Mouse (Mus musculus): ENCODE measurements at regions not wholly inside any gene's neighbourhood (a gene's known extent, or its start where the extent isn't known, plus 50 kb on each side); places are given as distances from the start of the nearest gene placed in this dataset.

- no peak for DNase-seq (ENCODE audit: low spot score in 2 of 2)
Observed at GRCm38 (mm10) chrX:99415701-99416100, 55.4 kb downstream of the Pja1 start.

DNA sequence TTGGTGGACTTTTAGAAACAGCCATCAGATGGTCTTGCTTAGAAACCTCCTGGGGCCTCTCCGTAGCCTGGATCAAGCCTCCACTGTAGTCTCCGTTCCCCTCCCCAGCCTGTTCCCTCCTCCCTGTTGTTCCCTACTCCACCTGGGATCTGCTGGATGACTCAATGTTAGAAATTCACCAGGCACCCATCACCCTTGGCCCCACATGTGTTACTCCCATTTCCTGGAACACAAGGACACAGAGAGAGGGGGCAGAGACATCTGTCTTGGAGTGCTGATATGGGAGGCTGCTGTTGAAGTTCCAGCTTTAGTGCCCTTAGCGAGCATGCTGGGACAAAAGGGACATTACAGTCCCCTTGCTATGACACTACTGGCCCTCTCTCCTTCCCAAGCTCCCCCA is 60.1 kb downstream of the Pja1 start:
- DNase-seq (ENCODE audit: low spot score in 2 of 2) = no peak

GRCm38 (mm10) chrX:99409858-99410257 is 61.2 kb downstream of the Pja1 start:
- no peak for DNase-seq (ENCODE audit: low spot score in 2 of 2)

DNA sequence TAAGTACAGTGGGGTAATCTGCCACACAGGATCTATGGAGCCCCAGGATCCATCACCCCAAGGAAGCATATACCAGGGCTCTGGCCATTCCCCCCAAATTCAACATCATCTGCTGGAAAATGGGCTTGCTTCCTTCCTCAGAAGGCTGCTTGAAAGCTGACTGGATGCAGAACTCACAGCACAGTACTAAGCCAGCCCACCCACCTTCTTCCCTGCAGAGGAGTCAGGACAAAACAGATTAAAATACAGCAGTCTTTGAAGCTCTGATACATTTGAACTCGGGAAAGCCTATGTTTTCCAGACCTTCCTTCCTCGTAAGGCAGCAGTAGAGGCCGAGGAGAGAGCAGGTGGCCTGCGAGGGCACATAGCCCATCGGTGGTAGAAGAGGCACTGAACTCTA is 61.7 kb downstream of the Pja1 start:
- DNase-seq (ENCODE audit: low spot score in 2 of 2) = no peak

DNA sequence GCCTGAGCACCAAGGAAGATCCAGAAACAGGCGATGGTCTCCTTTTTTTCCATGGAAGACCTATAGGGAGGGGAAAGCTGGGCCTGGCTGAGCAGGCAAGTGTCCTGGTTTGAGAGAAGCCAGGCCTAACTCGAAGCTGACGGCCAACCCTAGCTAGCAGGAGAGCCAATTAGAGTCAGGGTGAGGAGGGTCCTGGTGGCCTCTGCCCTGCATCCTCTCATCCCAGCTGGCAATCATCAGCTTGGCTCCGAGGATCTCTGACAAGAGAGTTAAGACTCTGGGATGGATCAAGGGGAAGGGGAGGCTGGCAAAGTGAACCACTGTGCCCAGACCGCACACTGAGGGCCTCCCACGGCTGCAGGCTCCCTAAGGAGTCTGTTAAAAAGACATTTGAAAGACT is 62.3 kb downstream of the Pja1 start:
- no peak for DNase-seq (ENCODE audit: low spot score in 2 of 2)

DNA sequence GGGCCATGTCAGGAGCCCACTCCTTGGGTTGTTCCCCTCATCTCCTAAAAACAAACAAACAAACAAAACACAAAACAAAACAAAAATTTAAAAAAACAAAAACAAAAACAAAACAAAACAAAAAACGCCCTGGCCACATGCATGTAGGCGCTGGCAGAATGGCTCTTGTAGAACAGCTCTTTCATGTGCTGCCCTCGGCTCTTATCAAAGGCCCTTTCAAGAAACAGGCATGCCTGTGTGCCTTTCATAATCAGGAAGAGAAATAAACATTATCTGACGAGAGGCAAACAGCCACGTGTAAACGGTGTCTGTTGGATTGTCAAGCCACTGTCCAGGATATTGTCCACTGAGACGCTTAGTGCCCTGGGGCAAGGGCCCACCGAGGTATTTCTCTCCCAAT is 65.2 kb downstream of the Pja1 start:
- no peak for DNase-seq (ENCODE audit: low spot score in 2 of 2)

GRCm38 (mm10) chrX:99403521-99404149 is 67.4 kb downstream of the Pja1 start:
- DNase-seq (ENCODE audit: low spot score in 2 of 2) = no peak

GRCm38 (mm10) chrX:99402841-99403520 is 68.1 kb downstream of the Pja1 start:
- DNase-seq (ENCODE audit: low spot score in 2 of 2) = no peak

DNA sequence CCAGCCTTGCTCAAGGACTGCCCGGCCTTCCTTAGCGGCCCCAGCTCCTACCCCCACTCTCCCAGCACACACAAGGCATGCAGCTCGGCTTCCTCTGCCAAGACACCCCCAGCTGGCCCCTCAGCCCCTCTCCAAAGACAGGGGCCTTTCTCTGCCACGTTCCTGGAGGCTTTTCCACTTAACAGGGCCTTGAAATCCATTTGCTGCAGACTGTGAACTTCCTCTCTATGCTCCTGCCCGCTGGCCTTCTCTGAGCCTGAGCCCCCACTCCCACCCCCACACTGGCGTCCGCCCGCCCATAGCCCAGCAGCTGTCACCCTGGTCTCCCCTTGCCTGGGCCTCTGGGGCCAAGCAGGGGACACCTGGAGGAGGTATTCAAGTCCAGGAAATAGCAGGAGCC is 73.7 kb downstream of the Pja1 start:
- no peak for DNase-seq (ENCODE audit: low spot score in 2 of 2)

GRCm38 (mm10) chrX:99396180-99396579 is 74.9 kb downstream of the Pja1 start:
- DNase-seq (ENCODE audit: low spot score in 2 of 2) = no peak

GRCm38 (mm10) chrX:99395067-99395466 is 76.0 kb downstream of the Pja1 start:
- no peak for DNase-seq (ENCODE audit: low spot score in 2 of 2)

DNA sequence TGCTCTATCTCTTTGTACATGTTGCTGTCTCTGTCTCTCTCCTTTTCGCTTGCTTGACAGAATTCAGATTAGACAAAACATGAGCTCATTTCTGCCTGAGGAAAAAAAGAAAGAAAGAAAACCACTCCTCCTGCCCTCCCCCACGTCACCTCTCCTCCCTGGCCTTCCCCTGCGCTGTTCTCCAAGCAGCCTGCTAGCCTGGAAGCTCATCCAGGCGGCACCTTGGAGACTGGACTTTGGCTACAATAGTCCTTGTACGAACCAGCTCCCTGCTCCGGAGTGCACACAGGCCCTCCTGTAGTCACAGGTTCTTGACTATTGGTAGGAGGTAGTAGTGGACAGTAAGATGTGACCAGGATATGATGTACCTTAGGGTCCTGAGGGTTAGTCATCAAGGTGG is 79.4 kb downstream of the Pja1 start:
- DNase-seq (ENCODE audit: low spot score in 2 of 2) = no peak

DNA sequence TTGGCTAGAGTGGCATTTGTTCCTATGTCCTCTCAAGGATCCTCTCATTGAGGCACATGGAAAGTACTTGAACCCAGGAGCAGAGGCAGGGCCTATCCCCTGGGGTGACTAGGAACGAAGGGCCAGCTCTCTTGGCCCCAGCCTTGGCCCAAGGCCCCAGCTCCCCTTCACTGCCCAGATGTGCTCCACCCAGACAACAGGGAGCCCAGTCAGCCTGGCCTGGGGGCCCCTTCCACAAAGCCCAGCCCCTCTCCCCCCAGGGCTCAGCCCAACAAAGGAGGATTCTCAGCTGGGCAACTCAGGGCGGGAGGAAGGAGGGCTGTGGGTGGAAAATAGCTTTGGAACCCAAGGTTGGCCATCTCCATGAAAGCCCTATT is 80.6 kb downstream of the Pja1 start:
- DNase-seq (ENCODE audit: low spot score in 2 of 2) = no peak

- DNase-seq (ENCODE audit: low spot score in 2 of 2) = no peak
Observed at GRCm38 (mm10) chrX:99389778-99390461, 81.2 kb downstream of the Pja1 start.

DNA sequence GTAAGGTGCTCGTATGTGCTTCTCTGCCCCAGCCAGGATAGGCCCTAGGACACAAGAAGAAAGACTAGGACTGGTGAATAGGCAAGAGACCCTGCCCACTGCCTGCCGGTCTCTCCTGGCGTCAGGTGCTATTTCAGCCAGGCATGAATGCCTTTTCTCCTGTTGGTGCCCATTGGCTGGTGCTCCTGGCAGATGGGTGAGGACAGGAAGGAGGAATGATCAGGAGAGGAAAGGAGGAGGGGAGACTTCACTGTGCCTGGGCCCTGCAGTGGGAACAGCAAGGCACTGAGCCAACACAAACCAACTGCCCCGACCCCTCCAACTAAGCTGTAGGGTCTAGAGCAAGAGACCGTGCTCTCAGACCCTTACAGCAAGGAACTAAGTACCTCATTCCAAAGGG is 100.4 kb downstream of the Pja1 start:
- no peak for DNase-seq (ENCODE audit: low spot score in 2 of 2)

GRCm38 (mm10) chrX:99369258-99369900 is 101.7 kb downstream of the Pja1 start:
- peak in 1 of 2 experiments; percentile 7 for DNase-seq (ENCODE audit: low spot score in 2 of 2)

DNA sequence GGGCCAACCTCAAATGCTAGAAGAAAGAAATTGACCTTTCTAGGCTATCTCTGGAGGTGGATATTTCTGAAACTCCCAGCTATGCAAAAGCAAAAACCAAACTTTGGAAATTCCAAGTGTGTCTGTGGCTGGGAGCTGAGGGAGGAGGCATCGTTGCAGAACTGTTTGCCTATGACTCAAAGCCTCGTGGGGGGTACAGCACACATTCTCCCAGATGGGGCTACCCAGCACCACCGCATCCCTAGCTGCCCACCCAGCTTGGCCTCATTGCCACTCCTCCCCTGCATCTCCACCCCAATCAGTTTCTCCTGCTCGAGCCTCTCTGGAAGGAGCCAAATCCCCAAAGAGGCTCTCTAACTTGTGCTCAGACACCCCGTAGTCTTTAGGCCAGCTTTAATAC is 107.0 kb downstream of the Pja1 start:
- peak; percentile 3 to 11 for DNase-seq (ENCODE audit: low spot score in 2 of 2)

- peak in 1 of 2 experiments; percentile 19 for DNase-seq (ENCODE audit: low spot score in 2 of 2)
Observed at GRCm38 (mm10) chrX:99360095-99360890, 110.8 kb downstream of the Pja1 start.

GRCm38 (mm10) chrX:99358784-99359183 is 112.3 kb downstream of the Pja1 start:
- no peak for DNase-seq (ENCODE audit: low spot score in 2 of 2)

DNA sequence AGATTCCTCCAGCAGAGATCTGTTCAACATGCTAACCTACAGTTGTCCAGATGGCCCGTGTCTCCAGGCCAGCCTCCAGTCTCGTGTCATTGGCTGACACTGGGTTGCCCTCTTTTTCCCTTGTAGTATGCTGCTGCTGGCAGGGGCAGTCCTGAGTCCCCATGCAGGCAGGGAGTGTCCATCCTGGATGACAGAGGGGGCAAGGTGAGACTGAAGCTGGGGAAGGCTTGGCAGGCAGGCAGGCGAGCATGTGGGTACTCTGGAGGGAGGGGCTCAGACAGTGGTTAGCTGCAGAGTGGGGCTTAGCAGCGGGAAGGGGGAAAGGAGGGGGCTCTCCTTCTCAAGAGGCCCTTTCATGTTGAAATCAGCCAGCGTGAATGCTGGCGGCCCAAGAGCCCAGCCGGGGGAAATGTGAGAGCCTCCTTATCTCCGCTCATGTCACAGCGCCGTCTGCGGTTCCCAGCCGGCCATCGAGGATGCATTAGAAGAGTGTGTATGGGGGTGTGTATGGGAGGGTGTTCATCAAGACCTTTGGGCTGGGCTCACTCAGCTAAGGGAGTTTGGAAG is 112.9 kb downstream of the Pja1 start:
- DNase-seq (ENCODE audit: low spot score in 2 of 2) = no peak

- no peak for DNase-seq (ENCODE audit: low spot score in 2 of 2)
Observed at GRCm38 (mm10) chrX:99355128-99355527, 115.9 kb downstream of the Pja1 start.

DNA sequence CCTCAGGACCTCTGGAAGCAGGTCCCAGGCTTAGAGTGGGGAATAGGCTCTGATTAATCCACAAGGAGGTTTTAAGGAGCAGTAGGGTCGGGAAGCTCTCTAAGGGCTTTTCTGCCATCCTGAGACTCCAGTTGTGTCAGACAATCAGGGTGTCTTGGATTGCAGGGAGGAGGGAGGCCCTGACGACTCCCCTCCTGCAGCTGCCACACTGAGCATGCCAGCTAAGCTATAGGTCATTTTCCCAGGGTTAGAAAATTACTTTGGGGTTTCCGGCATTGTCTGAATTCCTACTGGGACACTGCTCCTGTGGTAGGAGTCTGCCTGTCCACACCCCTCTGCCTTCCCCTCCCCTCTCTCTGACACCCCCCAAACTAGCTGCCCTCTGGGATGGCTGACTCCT is 120.8 kb downstream of the Pja1 start:
- no peak for DNase-seq (ENCODE audit: low spot score in 2 of 2)
